Mouse (Mus musculus): ENCODE data around the gene Ctso. TPM values are rescaled to one million over a fixed set of nuclear protein-coding genes. Genes with fewer than 3 reads are reported as not detected.

The Ctso gene
- total RNA-seq, 4 experiments from 2014 or later: 18.2 to 26.1 (median 22.2) TPM

DNA sequence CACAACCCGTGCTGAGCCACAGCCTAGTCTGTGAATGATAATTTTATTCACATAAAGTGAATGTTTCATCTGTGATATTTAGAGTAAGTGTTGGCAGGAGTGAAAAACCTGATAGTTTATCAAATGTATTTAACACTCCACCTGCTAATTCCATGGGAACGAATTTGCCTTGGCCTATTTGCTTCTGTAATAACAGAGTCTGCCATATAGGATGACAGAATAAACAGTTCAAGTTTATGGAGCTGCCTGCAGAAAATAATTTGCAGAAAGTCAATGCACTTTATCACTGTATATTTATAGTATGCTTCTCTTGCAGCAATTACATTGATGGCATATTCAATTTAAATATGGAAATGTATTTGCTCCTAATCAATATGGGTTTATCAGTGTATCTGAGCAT, 19.4 kb downstream of the Ctso start:
- DNase-seq (ENCODE audit: low spot score in 2 of 2): no peak

DNA sequence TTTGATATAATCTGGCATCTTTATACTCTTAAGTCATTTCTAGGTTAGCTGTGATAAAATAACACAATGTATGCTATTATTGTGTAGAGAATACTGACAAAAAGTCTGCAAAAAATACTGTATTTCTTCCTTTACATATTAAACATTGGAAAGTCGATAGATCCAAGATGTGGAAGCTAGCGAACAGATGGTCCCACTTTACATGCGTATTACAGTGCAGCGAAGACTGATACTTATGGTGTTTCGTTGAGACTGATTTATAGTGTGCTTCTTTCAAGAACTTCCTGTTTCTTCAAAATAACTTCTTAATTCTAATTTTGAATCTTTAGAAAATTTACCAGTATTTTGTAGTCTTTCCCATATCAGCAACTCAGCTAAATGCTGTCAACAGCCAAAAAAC, 25.1 kb downstream of the Ctso start:
- DNase-seq (ENCODE audit: low spot score in 2 of 2): no peak

- DNase-seq (ENCODE audit: low spot score in 2 of 2): no peak
Observed at GRCm38 (mm10) chr3:81961336-81961735, 28.9 kb downstream of the Ctso start.

DNA sequence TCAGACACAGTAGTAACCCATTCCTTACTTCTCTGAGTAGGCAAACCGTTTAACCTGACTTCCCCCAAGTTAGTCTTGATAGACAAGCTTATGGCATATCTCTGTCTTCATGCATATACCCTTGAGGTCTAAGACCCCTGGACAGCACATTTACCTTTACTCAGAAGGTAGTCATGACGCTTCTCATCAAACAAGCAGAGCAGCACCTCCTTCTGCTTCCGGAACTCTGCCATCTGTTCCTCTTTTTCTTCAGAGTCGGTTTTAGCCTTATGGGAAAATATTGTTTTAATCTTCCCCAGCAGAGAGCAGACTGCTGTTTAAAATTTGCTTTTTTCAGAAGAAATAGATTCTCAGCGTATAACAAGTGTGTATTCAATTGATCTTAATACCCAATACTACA, 31.4 kb downstream of the Ctso start:
- DNase-seq (ENCODE audit: low spot score in 2 of 2): no peak

GRCm38 (mm10) chr3:81964596-81964995, 32.2 kb downstream of the Ctso start:
- no peak for DNase-seq (ENCODE audit: low spot score in 2 of 2)

GRCm38 (mm10) chr3:81975607-81976006, 43.2 kb downstream of the Ctso start:
- DNase-seq (ENCODE audit: low spot score in 2 of 2): peak in 1 of 2 experiments; percentile 32

DNA sequence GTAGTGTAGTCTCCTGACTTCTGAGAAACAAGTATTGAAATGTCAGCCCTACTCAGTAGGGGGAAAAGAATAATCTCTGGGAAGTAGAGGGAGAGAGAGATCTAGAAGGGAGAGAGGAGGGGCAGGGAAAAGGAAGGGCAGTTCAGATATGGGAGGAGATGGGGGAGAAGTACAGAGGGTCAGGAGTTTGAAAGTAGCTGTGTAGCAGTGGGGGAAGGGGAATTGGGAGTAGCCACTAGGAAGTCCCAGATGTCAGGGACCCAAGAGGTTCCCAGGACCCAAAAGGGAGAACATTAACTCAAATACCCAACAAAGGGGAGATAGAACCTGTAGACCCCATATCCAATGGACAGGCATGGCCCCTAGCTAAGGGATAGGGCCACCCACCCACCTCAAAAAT, 43.7 kb downstream of the Ctso start, which contains the start of gene Tdo2:
TSS of gene Tdo2 (minus strand) at position 101 of the 400 bp plus-strand sequence.
- no peak for DNase-seq (ENCODE audit: low spot score in 2 of 2)

GRCm38 (mm10) chr3:81981576-81981975, 49.2 kb downstream of the Ctso start:
- DNase-seq (ENCODE audit: low spot score in 2 of 2): no peak

- no peak for DNase-seq (ENCODE audit: low spot score in 2 of 2)
Observed at GRCm38 (mm10) chr3:81981990-81982389, 49.6 kb downstream of the Ctso start, which contains the start of gene Asic5. Asic5 (plus strand) TSS chr3:81982290.

DNA sequence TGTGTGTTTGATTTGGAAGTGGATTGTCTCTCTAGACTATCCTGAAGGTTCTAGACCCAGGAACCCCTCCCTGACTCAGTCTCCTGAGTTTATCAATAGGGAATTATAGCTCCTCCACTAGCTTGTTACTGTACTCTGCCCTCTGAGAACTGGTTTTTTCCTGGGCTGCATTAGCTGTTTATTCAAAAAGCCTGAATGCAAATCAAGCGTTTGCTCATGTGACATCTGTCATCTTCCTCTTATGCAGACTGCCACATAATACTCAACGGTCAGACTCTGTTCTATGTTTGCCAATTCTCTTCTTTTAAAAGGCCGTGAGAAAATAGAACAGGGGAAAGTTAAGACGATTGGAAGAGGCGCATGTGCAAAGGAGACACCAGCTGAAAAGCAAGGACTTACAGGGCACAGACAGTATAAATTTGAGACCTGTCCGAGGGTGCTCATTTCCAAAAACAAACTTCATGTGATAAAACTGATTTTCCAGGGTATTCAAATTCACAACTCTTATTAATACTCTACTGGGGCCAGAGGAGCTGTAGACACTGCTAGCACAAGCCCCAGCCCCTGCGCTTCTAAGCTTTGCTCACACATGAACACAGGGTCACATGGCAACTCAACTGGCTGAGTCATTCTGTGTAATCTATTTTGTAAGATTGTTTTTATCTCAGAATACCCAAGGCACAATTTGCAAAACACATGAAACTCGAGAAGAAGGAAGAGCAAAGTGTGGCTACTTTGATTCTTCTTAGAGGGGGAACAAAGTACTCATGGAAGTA, 50.9 kb downstream of the Ctso start:
- DNase-seq (ENCODE audit: low spot score in 2 of 2): no peak

DNA sequence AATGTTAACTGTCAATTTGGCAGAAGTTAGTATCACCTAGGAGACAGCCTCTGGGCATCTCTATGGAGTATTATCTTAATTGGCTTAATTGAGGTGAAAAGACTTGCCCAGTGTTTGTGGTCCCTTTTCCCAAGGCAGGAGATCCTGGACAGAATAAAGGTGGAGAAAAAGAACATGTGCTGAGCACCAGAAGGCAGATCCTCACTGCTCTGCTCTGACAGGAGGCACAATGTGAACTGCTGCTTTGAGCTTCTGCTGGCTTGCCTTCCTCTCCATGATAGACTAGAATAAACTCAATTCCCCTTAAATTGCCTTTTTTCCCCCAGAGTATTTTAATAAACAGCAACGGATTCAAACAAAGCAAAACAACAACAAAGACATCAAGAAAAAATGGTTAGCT, 52.7 kb downstream of the Ctso start:
- DNase-seq (ENCODE audit: low spot score in 2 of 2): no peak

DNA sequence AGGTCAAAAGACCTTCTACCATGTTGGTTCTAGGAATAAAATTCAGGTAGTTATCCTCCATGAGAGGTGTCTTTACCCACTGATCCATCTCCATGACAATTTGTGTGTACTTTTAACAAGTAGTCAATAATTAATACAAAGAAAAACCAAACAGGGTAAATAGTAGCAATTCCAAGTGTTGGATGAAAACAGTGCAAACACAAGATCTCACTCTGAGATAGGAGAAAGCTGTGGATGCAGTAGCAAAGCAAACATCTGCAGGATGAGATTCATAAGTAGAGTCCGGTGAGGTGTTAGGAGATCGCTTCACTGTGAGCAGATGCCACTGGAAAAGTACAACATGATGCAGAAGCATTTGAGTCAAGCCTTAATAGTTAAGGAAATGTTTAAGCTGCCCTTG, 53.7 kb downstream of the Ctso start:
- no peak for DNase-seq (ENCODE audit: low spot score in 2 of 2)

DNA sequence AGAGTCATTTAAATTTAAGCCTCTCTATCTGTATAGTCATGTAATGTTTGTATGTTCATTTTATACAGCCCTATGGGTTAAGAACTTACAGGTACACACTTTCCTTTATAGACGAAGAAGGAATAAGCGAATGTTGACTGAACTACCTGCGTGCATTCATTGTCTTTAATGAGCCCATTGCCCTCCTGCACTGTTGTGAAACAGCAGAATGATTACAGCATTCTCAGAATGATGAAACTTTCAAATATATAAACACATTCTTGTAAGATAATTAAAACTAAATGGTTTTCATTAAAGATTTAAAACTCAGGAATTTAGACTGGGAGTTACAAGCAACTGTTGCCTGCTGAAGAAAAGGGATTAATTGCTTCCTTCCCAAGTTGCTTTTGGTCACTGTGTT, 55.2 kb downstream of the Ctso start:
- no peak for DNase-seq (ENCODE audit: low spot score in 2 of 2)

DNA sequence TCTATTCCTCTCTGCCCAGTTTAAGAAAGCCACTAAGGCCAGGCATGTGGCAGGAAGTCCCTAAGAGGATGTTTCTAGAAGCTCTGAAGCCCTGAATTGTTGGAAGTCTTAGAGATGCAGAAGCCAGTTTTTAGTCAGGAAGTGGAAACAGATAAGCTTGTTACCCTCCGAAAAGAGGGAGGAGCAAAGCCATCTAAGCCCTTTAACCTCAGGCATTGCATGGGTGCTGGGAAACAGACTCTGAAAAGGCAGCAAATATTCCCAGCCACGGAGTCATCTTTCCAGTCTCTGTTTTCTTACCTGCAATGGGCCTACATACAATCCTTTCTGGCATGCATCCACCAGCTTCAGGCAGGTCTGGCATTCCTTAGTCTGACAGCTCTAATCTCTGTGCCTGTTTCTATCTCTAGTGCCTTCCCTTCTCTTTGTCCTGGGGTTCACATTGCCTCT, 57.3 kb downstream of the Ctso start:
- DNase-seq (ENCODE audit: low spot score in 2 of 2): no peak

DNA sequence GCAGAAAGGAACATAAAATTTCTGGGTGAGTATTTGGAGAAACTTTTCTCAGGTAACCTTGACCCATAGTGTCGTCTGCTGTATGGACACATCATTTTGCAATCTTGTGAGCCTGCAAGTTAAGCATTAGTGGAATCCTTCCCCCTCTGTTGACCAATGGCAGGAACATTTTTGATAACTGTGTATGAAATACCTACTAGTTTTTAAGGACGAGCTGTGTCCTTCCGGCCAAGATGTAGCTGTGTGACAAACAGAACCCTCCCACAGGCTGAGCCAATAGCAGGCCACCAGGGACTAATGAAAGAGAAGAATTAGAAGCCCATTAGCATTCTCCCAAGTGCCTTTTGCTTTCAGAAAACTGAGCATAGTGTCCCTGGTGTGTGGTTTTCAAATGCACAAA, 58.1 kb downstream of the Ctso start:
- DNase-seq (ENCODE audit: low spot score in 2 of 2): no peak

DNA sequence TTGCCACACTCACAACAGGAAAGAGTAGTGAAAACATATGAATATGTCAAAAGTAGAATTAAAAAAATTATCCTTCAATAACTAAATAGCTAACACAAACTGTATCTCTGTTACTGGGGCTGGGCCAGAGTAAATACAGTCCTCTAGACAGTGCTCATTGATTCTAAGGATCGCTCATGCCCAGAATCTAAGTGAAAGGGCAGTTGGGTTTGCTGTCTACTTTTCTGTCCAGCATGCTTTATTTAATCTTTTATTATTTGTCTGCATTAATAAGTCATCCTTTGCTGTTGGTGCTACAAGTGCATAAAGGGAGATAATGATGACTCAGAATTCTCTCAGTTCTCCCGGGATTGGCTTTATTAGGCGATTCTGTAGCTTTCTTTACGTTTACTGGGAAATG, 63.0 kb downstream of the Ctso start:
- DNase-seq (ENCODE audit: low spot score in 2 of 2): no peak

DNA sequence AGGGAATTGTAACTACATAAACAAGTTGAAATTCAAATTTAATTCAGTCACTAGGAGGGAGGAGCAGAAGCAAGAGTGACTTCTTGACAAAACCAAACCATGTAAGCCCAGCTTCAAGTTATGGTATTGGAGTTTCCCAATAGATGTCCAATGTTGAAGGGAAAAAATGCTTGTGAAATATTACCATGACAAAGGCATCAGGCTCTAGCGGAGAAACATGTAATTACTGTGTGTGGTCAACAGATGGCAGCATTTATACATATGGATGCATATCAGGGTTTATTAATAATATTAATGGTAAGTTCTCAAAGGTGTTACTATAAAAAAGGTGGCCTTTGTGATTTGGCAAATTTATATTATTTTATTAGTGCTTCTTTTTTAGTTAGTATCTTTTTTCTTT, 63.6 kb downstream of the Ctso start:
- DNase-seq (ENCODE audit: low spot score in 2 of 2): peak in 1 of 2 experiments; percentile 40

Other genes with a start within 250 kb of the Ctso start
- 10 to 100 TPM in 1 of 4 experiments, 1 to 10 TPM in 3; 8.7 to 12.8 (median 9.5) TPM for gene Tdo2, start 43.6 kb downstream of the Ctso start, total RNA-seq (2022)
- not detected for gene Asic5, start 49.7 kb downstream of the Ctso start, total RNA-seq (2022)
- gene Gucy1b1, start 142.1 kb downstream of the Ctso start, total RNA-seq (2022): 100 to 1,000 TPM; 102 to 116 (median 110) TPM
- gene Gucy1a1, start 213.2 kb downstream of the Ctso start, total RNA-seq (2022): 10 to 100 TPM; 19.4 to 21.8 (median 20.4) TPM